Mouse (Mus musculus): ENCODE results near the gene Sardh. TPM values are rescaled to one million over a fixed set of nuclear protein-coding genes. Genes with fewer than 3 reads are reported as not detected.

The Sardh gene
- polyA plus RNA-seq, 1 experiment from 2014 or later, result 145 TPM

DNA sequence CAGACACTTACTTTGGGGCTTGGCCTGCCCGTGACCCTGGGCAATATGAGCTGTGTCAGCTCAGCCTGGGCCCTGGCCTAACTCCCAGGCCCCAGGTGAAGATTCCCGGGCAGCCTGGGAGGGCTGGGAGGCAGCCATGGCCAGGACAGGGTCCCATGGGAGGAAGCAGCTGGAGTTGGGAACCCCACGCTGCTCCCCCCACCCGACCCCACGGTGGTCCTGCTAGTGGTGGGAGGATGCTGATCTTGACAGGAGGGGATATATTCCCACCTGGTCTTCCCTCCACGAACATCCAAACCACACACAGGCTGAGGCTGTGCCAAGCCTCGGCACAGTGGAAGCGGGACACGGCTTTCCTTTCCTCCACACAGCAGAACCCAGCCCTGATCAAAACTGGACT, 38.8 kb downstream of the Sardh start:
- Histone ChIP-seq H3K4me3 (ENCODE audit: low read depth, low read length) (no peak overlapping the region), H3K9me3 (ENCODE audit: low read length) (no peaks in the 10 kb centered on the region), H3K4me1 (ENCODE audit: insufficient read depth) (peaks cover 20% of the 10 kb centered on the region), H3K4me2 (ENCODE audit: low read depth, low read length) (no peak overlapping the region), H3K27me3 (ENCODE audit: insufficient read depth, low read length) (no peaks in the 10 kb centered on the region), H3K36me3 (replicated peaks; ENCODE audit: insufficient read depth, low read length) (peaks cover 3% of the 10 kb centered on the region; the same call in 1 of the 2 replicates), H3K9ac (replicated peaks) (no peak overlapping the region), H3K27ac (ENCODE audit: low read depth) (0 out of 2 replicates have a peak overlapping the region, but pooled peaks have one; percentile 22)
- no peak for DNase-seq
- ATAC-seq, result no peak
- TF ChIP-seq CTCF (IDR thresholded peaks at IDR 0.05; ENCODE audit: low read depth), result no peak
- no peak for TF ChIP-seq EP300 (IDR thresholded peaks at IDR 0.05; ENCODE audit: low read depth)
- WGBS (ENCODE audit: insufficient replicate concordance), result 71% methylated on average over 9 of the region's 9 CpGs

DNA sequence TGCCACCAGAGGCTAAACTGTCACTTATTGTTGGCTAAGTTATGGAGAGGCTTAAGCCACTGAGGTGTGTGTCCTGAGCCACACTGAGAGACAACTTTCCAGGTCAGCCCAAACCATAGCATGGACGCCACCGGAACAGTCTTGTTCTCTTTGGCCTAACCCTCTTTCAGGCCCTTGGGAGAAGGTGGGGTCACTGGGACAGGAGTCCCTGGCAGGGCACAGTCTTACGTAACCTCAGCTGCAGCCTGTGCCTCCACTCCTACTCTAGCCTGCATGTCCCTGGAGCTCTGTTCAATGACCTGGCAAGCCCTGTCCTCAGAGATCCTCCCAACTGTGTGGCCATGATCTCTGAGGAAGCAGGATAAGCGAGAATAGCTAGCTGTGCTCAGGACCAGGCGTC, 41.0 kb downstream of the Sardh start:
- ATAC-seq, result peak; percentile 74

DNA sequence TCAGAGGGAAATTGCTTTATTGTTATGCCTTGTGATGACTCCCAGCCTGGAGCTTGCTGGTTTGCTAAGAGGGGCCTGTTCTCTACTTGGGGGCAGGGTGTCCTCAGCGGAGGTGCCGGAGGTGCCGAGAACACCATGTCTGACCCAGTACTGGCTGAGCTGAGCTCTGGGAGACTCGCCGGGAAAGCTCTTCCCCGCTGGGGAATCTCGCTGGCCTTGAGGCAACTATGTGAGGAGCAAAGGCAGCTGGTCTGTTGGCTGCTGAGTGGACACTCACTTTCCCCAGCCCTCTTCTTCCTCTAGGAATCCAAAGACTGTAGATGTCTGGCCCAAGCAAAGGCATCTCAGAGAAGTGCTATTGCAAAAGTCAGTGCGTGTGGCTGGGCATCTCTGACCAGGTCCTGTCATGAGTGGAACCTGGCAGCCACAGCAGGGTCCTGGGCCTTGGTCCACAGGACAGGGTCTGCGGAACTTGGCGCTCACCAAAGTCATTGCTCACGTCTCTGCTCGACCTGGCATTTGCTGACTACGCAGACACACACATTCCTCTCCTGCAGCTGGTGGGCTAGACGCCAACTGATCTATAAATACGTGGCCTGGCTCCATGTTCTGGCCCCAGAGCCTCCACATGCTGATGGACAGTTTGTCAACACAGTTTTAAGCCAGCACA, 41.9 kb downstream of the Sardh start:
- WGBS (ENCODE audit: insufficient replicate concordance), result 69% methylated on average over 15 of the region's 15 CpGs
- Histone ChIP-seq H3K36me3 (replicated peaks; ENCODE audit: insufficient read depth, low read length) (peaks cover 2% of the 10 kb centered on the region), H3K9me3 (ENCODE audit: low read length) (no peaks in the 10 kb centered on the region), H3K27ac (ENCODE audit: low read depth) (0 out of 2 replicates have a peak overlapping the region, but pooled peaks have one; percentile 39), H3K4me2 (ENCODE audit: low read depth, low read length) (no peak overlapping the region), H3K4me1 (ENCODE audit: insufficient read depth) (peaks cover 20% of the 10 kb centered on the region), H3K4me3 (ENCODE audit: low read depth, low read length) (no peak overlapping the region), H3K9ac (replicated peaks) (no peak overlapping the region), H3K27me3 (ENCODE audit: insufficient read depth, low read length) (no peaks in the 10 kb centered on the region)
- DNase-seq (peak; percentile 55), ATAC-seq (peak; percentile 51; the same call in 1 of the 2 replicates)
- TF ChIP-seq EP300 (IDR thresholded peaks at IDR 0.05; ENCODE audit: low read depth), result no peak
- TF ChIP-seq CTCF (IDR thresholded peaks at IDR 0.05; ENCODE audit: low read depth), result no peak

More for the DNA sequence above, 41.0 kb downstream of the Sardh start:
- H3K27ac ChIP-seq (ENCODE audit: low read depth), result peak overlapping the region; percentile 69; the same call in 1 of the 2 replicates
- no peak overlapping the region for H3K9ac ChIP-seq (replicated peaks)
- peak; percentile 32 for DNase-seq
- H3K4me1 ChIP-seq (ENCODE audit: insufficient read depth), result peaks cover 20% of the 10 kb centered on the region
- H3K4me2 ChIP-seq (ENCODE audit: low read depth, low read length), result no peak overlapping the region
- H3K36me3 ChIP-seq (replicated peaks; ENCODE audit: insufficient read depth, low read length), result peaks cover 2% of the 10 kb centered on the region
- H3K27me3 ChIP-seq (ENCODE audit: insufficient read depth, low read length), result no peaks in the 10 kb centered on the region
- H3K4me3 ChIP-seq (ENCODE audit: low read depth, low read length), result no peak overlapping the region
- 79% methylated on average over 5 of the region's 5 CpGs for WGBS (ENCODE audit: insufficient replicate concordance)
- H3K9me3 ChIP-seq (ENCODE audit: low read length), result no peaks in the 10 kb centered on the region
- TF ChIP-seq CTCF (IDR thresholded peaks at IDR 0.05; ENCODE audit: low read depth), result no peak

DNA sequence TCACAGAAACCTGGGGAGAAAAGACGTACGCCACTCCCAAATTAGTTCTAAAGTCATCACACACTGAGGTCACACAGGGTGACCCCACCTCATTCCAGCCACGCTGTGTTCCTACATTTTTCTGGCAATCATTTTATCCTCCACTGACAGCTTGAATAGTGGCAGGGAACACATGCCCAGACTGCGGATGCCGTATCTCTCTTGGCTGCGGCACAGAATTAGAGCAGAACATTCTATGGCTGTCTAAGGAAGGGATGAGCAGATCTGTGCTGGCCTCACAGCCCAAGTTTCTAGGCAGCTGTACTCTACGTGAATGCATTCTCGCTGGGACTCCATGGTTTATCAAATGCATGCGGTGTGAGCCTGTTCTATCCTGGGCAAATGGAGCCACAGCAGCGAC, 42.5 kb downstream of the Sardh start:
- Histone ChIP-seq H3K4me3 (ENCODE audit: low read depth, low read length) (no peak overlapping the region), H3K27me3 (ENCODE audit: insufficient read depth, low read length) (no peaks in the 10 kb centered on the region), H3K9me3 (ENCODE audit: low read length) (no peaks in the 10 kb centered on the region), H3K36me3 (replicated peaks; ENCODE audit: insufficient read depth, low read length) (peaks cover 2% of the 10 kb centered on the region), H3K27ac (ENCODE audit: low read depth) (0 out of 2 replicates have a peak overlapping the region, but pooled peaks have one; percentile 39), H3K4me1 (ENCODE audit: insufficient read depth) (peaks cover 20% of the 10 kb centered on the region), H3K9ac (replicated peaks) (no peak overlapping the region), H3K4me2 (ENCODE audit: low read depth, low read length) (no peak overlapping the region)
- ATAC-seq (no peak), DNase-seq (no peak)
- TF ChIP-seq CTCF (IDR thresholded peaks at IDR 0.05; ENCODE audit: low read depth) (no peak), EP300 (IDR thresholded peaks at IDR 0.05; ENCODE audit: low read depth) (no peak)
- 81% methylated on average over 10 of the region's 10 CpGs for WGBS (ENCODE audit: insufficient replicate concordance)

DNA sequence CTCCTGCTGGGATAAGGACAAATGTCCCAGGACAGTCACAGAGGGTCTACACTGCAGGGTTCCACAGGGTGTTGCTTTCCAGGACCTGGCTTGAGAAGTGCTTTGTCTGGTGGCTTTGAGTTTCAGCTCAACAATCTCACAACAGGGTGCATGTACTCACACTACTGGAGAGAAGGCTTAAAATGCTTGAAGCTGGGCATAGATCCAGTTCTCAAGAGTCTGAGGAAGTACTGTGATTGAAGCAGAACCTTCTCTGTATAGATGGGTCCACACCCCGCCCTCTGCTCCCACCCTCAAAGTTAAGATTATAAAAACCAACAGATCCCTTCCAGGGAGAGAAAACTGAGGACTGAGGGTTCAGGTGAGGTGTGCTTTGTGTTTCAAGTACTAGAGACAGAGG, 47.6 kb downstream of the Sardh start:
- Histone ChIP-seq H3K27me3 (ENCODE audit: insufficient read depth, low read length) (no peaks in the 10 kb centered on the region), H3K4me3 (ENCODE audit: low read depth, low read length) (no peak overlapping the region), H3K27ac (ENCODE audit: low read depth) (no peak overlapping the region), H3K9me3 (ENCODE audit: low read length) (no peaks in the 10 kb centered on the region), H3K36me3 (replicated peaks; ENCODE audit: insufficient read depth, low read length) (peaks cover 17% of the 10 kb centered on the region), H3K9ac (replicated peaks) (no peak overlapping the region), H3K4me2 (ENCODE audit: low read depth, low read length) (no peak overlapping the region), H3K4me1 (ENCODE audit: insufficient read depth) (peaks cover 8% of the 10 kb centered on the region; the same call in 1 of the 2 replicates)
- 83% methylated on average over 1 of the region's 1 CpGs for WGBS (ENCODE audit: insufficient replicate concordance)
- no peak for TF ChIP-seq CTCF (IDR thresholded peaks at IDR 0.05; ENCODE audit: low read depth)
- no peak for DNase-seq
- no peak for ATAC-seq

DNA sequence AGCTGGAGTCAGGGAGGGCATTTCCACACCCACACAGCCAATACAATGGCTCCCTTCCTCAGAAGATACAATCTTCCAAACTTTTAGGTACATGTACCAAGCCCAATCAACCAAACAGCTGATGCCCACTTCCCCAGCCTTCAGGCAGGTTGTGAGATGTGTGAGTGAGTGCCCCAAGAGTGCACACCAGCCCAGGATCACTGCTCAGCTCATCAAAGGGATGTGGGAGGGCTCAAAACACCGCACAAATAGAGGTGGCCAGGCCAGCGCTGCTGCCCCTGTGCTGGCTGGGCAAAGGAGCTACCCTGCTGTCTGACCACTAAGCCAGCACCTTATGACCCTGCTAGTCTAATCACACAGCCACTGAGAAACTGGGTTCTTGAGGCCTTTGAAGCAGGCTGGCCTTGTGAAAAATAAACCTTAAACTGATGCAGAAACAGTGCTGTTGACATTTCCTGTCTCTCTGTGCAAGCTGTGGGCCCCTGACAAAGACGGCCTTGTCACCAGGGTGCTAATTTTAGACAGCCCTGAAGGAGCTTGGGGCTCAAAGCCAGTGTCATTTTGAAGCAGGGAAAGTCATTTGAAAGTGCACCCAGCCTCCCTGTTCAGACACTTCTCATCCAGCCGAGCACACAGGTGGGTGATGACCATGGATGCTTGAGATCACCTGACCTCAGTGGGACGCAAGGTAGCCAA, 49.4 kb downstream of the Sardh start:
- WGBS (ENCODE audit: insufficient replicate concordance), result 37% methylated on average over 5 of the region's 5 CpGs
- H3K27ac ChIP-seq (ENCODE audit: low read depth), result peak overlapping the region; percentile 66

More for the DNA sequence above, 49.4 kb downstream of the Sardh start:
- Histone ChIP-seq H3K4me2 (ENCODE audit: low read depth, low read length) (no peak overlapping the region), H3K4me1 (ENCODE audit: insufficient read depth) (peaks cover 8% of the 10 kb centered on the region; the same call in 1 of the 2 replicates), H3K9ac (replicated peaks) (no peak overlapping the region), H3K4me3 (ENCODE audit: low read depth, low read length) (no peak overlapping the region), H3K27me3 (ENCODE audit: insufficient read depth, low read length) (no peaks in the 10 kb centered on the region), H3K9me3 (ENCODE audit: low read length) (no peaks in the 10 kb centered on the region), H3K36me3 (replicated peaks; ENCODE audit: insufficient read depth, low read length) (peaks cover 23% of the 10 kb centered on the region)
- no peak for TF ChIP-seq CTCF (IDR thresholded peaks at IDR 0.05; ENCODE audit: low read depth)
- TF ChIP-seq EP300 (IDR thresholded peaks at IDR 0.05; ENCODE audit: low read depth), result no peak
- no peak for DNase-seq
- ATAC-seq, result no peak

All from liver, postnatal 0 days (tissue).